Mouse (Mus musculus) heart, adult 2 months (tissue): ENCODE measurements around the gene Podn. TPM values are rescaled to one million over a fixed set of nuclear protein-coding genes. Genes with fewer than 3 reads are reported as not detected.

ENCODE experiments used
- DNase-seq, 2 experiments: peaks; one replicate each; pipeline ENCODE4 v3.0.0; 2021
- H3K27ac ChIP-seq: fragments of 200-600 bp; 2 replicates; pipeline ENCODE4 v1.8.1; 2022
- H3K27me3 ChIP-seq: fragments of 200-500 bp; 2 replicates; pipeline ENCODE4 v1.6.1; 2012; ENCODE audit warnings: mild to moderate bottlenecking, low read length, inconsistent platforms, mixed read lengths; ENCODE audit not compliant: control insufficient read depth, insufficient read depth
- H3K36me3 ChIP-seq: fragments of 200-500 bp; 2 replicates; pipeline ENCODE4 v1.6.1; 2012; ENCODE audit warnings: low read length, inconsistent platforms; ENCODE audit not compliant: control insufficient read depth, insufficient read depth
- H3K4me1 ChIP-seq: fragments of 200-500 bp; 2 replicates; pipeline ENCODE4 v1.6.1; 2011; ENCODE audit warnings: low read length; ENCODE audit not compliant: control insufficient read depth, insufficient read depth
- H3K4me3 ChIP-seq: fragments of 200-600 bp; 2 replicates; pipeline ENCODE4 v1.8.1; 2022
- H3K79me2 ChIP-seq: fragments of 200-500 bp; replicated peaks from 2 replicates; pipeline ENCODE4 v1.6.1; 2012; ENCODE audit warnings: mild to moderate bottlenecking, inconsistent platforms, low read length, moderate library complexity, mixed read lengths; ENCODE audit not compliant: control insufficient read depth, insufficient read depth
- H3K9ac ChIP-seq: fragments of 200-500 bp; 2 replicates; pipeline ENCODE4 v1.6.1; 2012; ENCODE audit warnings: low read depth, mild to moderate bottlenecking, control low read depth, inconsistent platforms, low read length, mixed read lengths
- CTCF ChIP-seq: fragments of 200-600 bp; IDR thresholded peaks from 2 replicates; pipeline ENCODE4 v1.8.1; 2022; ENCODE audit warnings: antibody characterized with exemption, mild to moderate bottlenecking, moderate library complexity
- EP300 ChIP-seq: fragments of 200-500 bp; IDR thresholded peaks from 2 replicates; pipeline ENCODE4 v1.6.1; 2011; ENCODE audit warnings: low read depth, low read length, control low read depth; ENCODE audit not compliant: insufficient read depth
- POLR2A ChIP-seq: fragments of 200-500 bp; IDR thresholded peaks from 2 replicates; pipeline ENCODE4 v1.6.1; 2011; ENCODE audit warnings: mild to moderate bottlenecking, low read depth, low read length, control low read depth; ENCODE audit not compliant: insufficient read depth
- WGBS: fragments of 180-500 bp; shearing (Covaris S2); methylation state at CpG from one replicate; pipeline ENCODE4 v1.1.7; 2018; 5-methylcytosine and 5-hydroxymethylcytosine counted together
- intact Hi-C: fragments of 180-260 bp; cut with DNase I; formaldehyde crosslinking; loops from one replicate; pipeline ENCODE4 v1.15.1; 2025
- polyA plus RNA-seq: library from polyadenylated mRNA; depleted of rRNA; stranded (reverse); fragments of >200 nt; gene quantifications from 2 replicates; pipeline ENCODE4 v1.2.3, GENCODE M21; 2012
- total RNA-seq, 2 experiments: library from RNA; stranded (reverse); gene quantifications; 2 replicates each; pipeline ENCODE4 v1.2.3; 2021

Gene Podn
- total and polyA plus RNA-seq, 3 experiments: 17.9 to 79.6 (median 20.8) TPM

DNA sequence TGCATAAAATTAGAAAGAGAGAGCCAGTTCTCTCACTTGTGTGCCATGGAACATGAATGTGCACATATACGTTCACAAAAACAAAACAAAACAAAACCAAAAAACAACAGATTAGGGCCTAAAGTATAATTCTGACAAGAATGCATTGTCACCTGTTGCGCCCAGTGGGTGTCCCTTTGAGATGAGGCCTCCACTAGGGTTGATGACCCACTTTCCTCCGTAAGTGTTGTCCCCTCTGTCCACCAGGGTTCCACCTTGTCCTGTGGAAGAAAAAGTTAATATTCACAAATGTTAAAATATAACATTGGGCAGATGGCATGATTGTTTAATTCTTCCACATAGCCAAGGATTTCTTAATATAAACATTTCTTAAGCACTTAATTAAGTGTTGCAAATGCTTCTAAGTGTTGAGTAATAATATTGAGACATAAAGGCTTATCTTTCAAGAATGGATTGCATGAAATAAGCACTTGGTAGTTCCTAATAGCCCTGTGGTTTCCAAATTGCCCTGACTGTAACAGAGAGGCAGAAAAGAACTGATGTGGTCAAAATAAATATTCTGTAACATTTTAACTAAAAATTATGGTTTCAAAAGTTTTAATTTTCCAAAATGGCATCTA lies 21.9 kb downstream of the Podn start:
- DNase-seq: no peak
- TF ChIP-seq POLR2A (no peak), CTCF (no peak), EP300 (no peak)
- H3K27me3 ChIP-seq: no peaks in the 10 kb centered on the region
- peaks cover 8% of the 10 kb centered on the region for H3K36me3 ChIP-seq
- no peaks in the 10 kb centered on the region for H3K4me1 ChIP-seq
- WGBS: 93% methylated on average over 3 of the region's 3 CpGs
- H3K79me2 ChIP-seq: no peaks in the 10 kb centered on the region
- no peak overlapping the region for H3K9ac ChIP-seq
- no peak overlapping the region for H3K27ac ChIP-seq
- H3K4me3 ChIP-seq: no peak overlapping the region
- intact Hi-C loops: loop anchor here (5.0 to 10.0 kb wide), 2 partner anchors 43 to 250 kb away; partner anchors contain the start of gene Coa7

DNA sequence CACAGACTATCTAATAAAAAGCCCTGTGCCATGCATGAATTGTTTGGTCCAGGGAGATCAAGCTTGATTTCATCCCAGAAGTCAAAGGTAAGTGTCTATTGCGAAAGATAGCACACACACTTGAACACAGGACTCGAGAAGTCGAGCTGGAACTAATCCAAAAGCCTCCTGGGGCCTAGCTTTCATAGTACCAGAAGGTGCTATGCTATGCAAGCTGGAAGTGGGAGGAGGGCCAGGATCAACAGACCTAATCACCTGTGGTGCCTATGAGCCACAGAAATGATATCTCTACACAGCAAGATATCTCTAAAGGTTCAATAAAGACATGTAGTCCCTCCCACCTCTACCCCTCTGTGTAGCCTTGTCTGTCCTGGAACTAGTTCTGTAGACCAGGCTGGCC lies 24.2 kb downstream of the Podn start:
- 91% methylated on average over 3 of the region's 3 CpGs for WGBS
- H3K4me3 ChIP-seq: no peak overlapping the region
- H3K36me3 ChIP-seq: peaks cover 19% of the 10 kb centered on the region
- no peaks in the 10 kb centered on the region for H3K27me3 ChIP-seq
- H3K9ac ChIP-seq: no peak overlapping the region
- H3K79me2 ChIP-seq: peaks cover 4% of the 10 kb centered on the region
- no peak for TF ChIP-seq POLR2A
- TF ChIP-seq EP300: no peak
- no peak for TF ChIP-seq CTCF
- H3K4me1 ChIP-seq: no peaks in the 10 kb centered on the region
- H3K27ac ChIP-seq: no peak overlapping the region
- DNase-seq: no peak
- intact Hi-C loops: loop anchor here (5.0 to 10.0 kb wide), 2 partner anchors 45 to 253 kb away; partner anchors contain the start of gene Coa7

DNA sequence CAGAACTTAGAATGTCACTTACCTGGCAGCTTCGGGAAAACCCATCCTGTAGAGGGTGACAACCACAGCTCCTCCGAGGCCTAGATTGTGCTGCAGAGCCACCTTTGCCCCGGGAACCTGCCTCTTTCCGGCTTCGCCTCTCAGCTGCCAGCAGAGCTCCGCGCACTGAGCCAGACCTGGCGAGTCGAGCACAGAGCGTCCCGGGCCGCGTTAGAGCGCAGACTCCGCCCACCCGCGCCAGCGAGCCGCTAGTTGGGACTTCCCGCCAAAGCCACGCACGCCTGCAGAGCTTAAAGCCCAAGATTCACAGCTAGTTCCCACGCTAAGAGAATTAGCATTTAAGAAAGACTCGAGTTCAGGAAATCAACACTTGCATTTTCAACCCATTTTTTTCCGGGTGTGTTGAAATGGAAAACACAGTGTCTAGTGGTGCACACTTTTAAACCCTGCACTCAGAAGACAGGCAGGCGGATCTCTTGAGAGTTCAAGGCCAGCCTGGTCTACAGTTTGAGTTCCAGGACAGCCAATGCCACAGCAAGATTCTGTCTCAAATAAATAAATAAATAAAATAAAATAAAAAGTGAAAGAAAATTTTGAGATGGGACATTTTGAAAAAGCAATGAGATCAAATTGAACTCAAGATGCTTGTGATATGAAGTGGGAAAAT lies 24.9 kb downstream of the Podn start:
- H3K4me1 ChIP-seq: no peaks in the 10 kb centered on the region
- peak overlapping the region; percentile 59 for H3K9ac ChIP-seq
- peak; percentile 96 to 97 for DNase-seq
- peak; percentile 65; the same call in 1 of the 2 replicates for TF ChIP-seq EP300
- TF ChIP-seq CTCF: peak; percentile 26; the same call in 1 of the 2 replicates
- TF ChIP-seq POLR2A: peak; percentile 78
- 3% methylated on average over 26 of the region's 26 CpGs for WGBS
- peaks cover 23% of the 10 kb centered on the region for H3K36me3 ChIP-seq
- no peaks in the 10 kb centered on the region for H3K27me3 ChIP-seq
- intact Hi-C loops: loop anchor here (5.0 to 10.0 kb wide), 2 partner anchors 46 to 253 kb away; partner anchors contain the start of gene Coa7
- peak overlapping the region; percentile 81 for H3K27ac ChIP-seq
- peak overlapping the region; percentile 57 for H3K4me3 ChIP-seq
- peaks cover 4% of the 10 kb centered on the region for H3K79me2 ChIP-seq

DNA sequence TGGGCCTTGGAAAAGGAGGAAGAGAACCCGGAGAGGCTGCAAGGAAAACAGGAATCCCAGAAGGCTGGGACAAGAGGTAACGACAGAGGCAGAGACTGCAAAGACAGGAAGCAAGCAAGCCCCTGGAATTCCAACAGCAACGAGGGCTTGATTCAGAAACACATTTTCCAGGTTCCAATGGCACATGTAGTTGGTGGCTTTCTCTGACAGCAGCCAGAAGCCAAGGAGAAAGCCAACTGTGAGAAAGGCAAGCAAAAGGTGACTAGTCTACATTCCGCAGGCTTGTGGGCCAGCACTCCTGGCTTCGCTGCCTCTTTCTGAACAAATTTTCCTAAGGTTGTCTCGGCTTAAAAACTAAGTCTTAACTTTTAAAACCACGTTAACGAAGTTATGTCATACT lies 25.5 kb downstream of the Podn start:
- WGBS: 2% methylated on average over 8 of the region's 8 CpGs
- intact Hi-C loops: loop anchor here (5.0 to 10.0 kb wide), 2 partner anchors 47 to 254 kb away; partner anchors contain the start of gene Coa7
- peaks cover 25% of the 10 kb centered on the region for H3K36me3 ChIP-seq
- H3K4me1 ChIP-seq: no peaks in the 10 kb centered on the region
- no peaks in the 10 kb centered on the region for H3K27me3 ChIP-seq
- no peak for TF ChIP-seq POLR2A
- TF ChIP-seq EP300: no peak
- no peak for TF ChIP-seq CTCF
- H3K9ac ChIP-seq: peak overlapping the region; percentile 80
- peak; percentile 19 to 42 for DNase-seq
- peaks cover 4% of the 10 kb centered on the region for H3K79me2 ChIP-seq
- peak overlapping the region; percentile 81 for H3K27ac ChIP-seq
- H3K4me3 ChIP-seq: peak overlapping the region; percentile 57

GRCm38 (mm10) chr4:108070286-108070685 lies 26.0 kb downstream of the Podn start:
- H3K9ac ChIP-seq: peak overlapping the region; percentile 80
- peak overlapping the region; percentile 81 for H3K27ac ChIP-seq
- H3K4me3 ChIP-seq: peak overlapping the region; percentile 57
- peaks cover 29% of the 10 kb centered on the region for H3K36me3 ChIP-seq
- H3K27me3 ChIP-seq: no peaks in the 10 kb centered on the region
- DNase-seq: no peak
- peaks cover 4% of the 10 kb centered on the region for H3K79me2 ChIP-seq
- intact Hi-C loops: loop anchor here (5.0 to 10.0 kb wide), 2 partner anchors 47 to 255 kb away; partner anchors contain the start of gene Coa7
- 39% methylated on average over 4 of the region's 4 CpGs for WGBS
- no peaks in the 10 kb centered on the region for H3K4me1 ChIP-seq
- TF ChIP-seq CTCF: no peak
- TF ChIP-seq POLR2A: no peak
- TF ChIP-seq EP300: no peak
